Mouse (Mus musculus): Measurements from ENCODE around the gene Trim31. TPM values are rescaled to one million over a fixed set of nuclear protein-coding genes. Genes with fewer than 3 reads are reported as not detected.

Trim31 gene
- not detected for polyA plus RNA-seq (2012; fragmentation: generic; extraction: Trizol)
- long read RNA-seq, experiment 1 = 0 reads
- long read RNA-seq, experiment 2 = 0 reads

DNA sequence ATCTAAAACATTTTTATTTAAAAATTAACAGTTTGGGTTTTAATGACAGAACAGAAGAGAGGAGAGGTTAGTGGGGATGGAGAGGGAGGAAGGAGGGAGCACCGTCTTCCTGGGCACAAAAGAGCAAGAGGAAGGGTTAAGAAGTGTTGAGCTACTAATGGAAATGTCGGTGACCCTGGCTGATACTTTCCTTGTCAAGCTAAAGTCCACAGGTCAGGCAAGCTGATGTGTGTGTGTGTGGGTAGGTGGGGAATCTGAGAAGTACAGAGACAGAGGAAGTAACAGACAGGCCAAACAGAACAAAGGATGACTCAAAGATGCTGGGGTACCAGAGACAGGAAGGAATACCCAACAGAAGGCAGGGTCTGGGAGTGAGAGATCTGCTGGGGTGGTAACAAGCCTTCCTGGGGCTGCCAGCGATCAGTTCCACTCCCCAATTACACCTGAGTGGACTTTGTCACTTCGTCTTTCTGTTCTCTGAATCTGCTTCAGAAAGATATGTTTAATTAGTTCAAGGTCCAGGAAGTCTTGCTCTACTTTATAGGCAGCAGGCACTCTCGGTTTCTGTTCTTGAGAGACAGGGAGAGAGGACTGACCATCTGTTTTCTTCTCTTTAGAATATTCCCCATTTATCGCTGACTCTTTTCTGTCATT lies at the start of gene Trim31:
Trim31 (plus strand) TSS at position 567 of the 654 bp plus-strand sequence.
- Histone ChIP-seq H3ac (ENCODE audit: control insufficient read depth, insufficient read length, low read depth) (no peak within 1 kb of the TSS), H3K79me3 (ENCODE audit: low read depth) (no peaks in the 10 kb centered on the region), H3K79me2 (ENCODE audit: control insufficient read depth, insufficient read depth) (no peaks in the 10 kb centered on the region), H3K36me3 (ENCODE audit: control insufficient read depth, insufficient read depth) (no peaks in the 10 kb centered on the region), H3K4me3 (ENCODE audit: insufficient read depth, poor library complexity, severe bottlenecking) (no peak within 1 kb of the TSS), H3K27me3 (ENCODE audit: control insufficient read depth, insufficient read depth, insufficient read length) (no peaks in the 10 kb centered on the region)
- TF ChIP-seq CTCF (IDR thresholded peaks at IDR 0.05; ENCODE audit: control insufficient read depth, insufficient read depth, insufficient read length) (no peak), MYOD1 (IDR thresholded peaks at IDR 0.05; ENCODE audit: control insufficient read depth, insufficient read length, low read depth) (no peak), MAX (IDR thresholded peaks at IDR 0.05) (no peak), CEBPB (IDR thresholded peaks at IDR 0.05; ENCODE audit: low read depth) (no peak), USF1 (IDR thresholded peaks at IDR 0.05; ENCODE audit: low read depth) (no peak), FOSL1 (IDR thresholded peaks at IDR 0.05; ENCODE audit: insufficient read depth, low read length, poor library complexity, severe bottlenecking) (no peak), MYOG (IDR thresholded peaks at IDR 0.05; ENCODE audit: control insufficient read depth, extremely low read depth, insufficient read length) (no peak)

DNA sequence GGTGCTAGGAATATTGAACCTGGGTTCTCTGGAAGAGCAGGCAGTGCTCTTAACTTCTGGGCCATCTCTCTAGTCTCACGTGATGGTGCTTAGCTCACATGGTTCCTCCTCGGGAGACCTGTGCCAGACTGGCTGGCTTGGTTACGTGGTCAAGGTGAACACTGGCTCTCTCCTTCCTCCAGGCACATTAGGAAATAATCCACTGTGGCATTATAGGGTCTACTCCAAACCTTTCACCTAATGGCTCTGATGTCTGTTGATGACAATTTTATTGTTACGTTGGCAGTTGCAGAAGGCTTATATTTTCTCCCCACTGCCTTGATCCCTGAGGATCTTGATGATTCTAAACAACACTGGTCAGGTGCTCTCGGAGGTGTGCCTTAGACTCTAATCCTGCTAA lies 49.0 kb upstream of the Trim31 start:
- Histone ChIP-seq H3K79me2 (ENCODE audit: control insufficient read depth, insufficient read depth) (peaks cover 5% of the 10 kb centered on the region), H3K79me3 (ENCODE audit: low read depth) (no peaks in the 10 kb centered on the region), H3K36me3 (ENCODE audit: control insufficient read depth, insufficient read depth) (peaks cover 13% of the 10 kb centered on the region), H3K27me3 (ENCODE audit: control insufficient read depth, insufficient read depth, insufficient read length) (no peaks in the 10 kb centered on the region), H3ac (ENCODE audit: control insufficient read depth, insufficient read length, low read depth) (no peak overlapping the region), H3K4me3 (ENCODE audit: insufficient read depth, poor library complexity, severe bottlenecking) (no peak overlapping the region)
- no peak for TF ChIP-seq CTCF (IDR thresholded peaks at IDR 0.05; ENCODE audit: control insufficient read depth, insufficient read depth, insufficient read length)
- TF ChIP-seq MYOG (IDR thresholded peaks at IDR 0.05; ENCODE audit: control insufficient read depth, extremely low read depth, insufficient read length) = no peak
- TF ChIP-seq MYOD1 (IDR thresholded peaks at IDR 0.05; ENCODE audit: control insufficient read depth, insufficient read length, low read depth) = no peak
- TF ChIP-seq FOSL1 (IDR thresholded peaks at IDR 0.05; ENCODE audit: insufficient read depth, low read length, poor library complexity, severe bottlenecking) = no peak
- no peak for TF ChIP-seq MAX (IDR thresholded peaks at IDR 0.05)
- no peak for TF ChIP-seq CEBPB (IDR thresholded peaks at IDR 0.05; ENCODE audit: low read depth)

DNA sequence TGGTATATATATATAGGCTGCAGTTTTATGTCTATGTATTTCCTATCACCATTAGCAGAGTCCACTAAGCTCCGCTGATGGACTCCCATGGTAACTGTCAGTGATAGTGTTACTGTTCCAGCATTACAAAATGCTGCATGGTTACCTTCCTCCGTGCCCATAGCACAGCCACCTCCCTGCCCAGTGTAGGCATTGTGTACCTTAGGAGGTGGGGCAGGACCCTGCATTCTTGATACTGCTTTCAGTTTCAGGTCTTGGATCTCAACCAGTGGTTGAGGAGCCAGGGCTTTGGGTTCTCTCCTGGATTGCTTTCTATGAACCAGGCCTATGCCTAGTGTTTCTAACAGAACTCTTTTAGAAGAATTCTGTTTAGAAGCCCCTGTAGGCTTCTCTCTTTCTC lies 47.9 kb upstream of the Trim31 start:
- TF ChIP-seq MAX (IDR thresholded peaks at IDR 0.05) (no peak), CTCF (IDR thresholded peaks at IDR 0.05; ENCODE audit: control insufficient read depth, insufficient read depth, insufficient read length) (no peak), FOSL1 (IDR thresholded peaks at IDR 0.05; ENCODE audit: insufficient read depth, low read length, poor library complexity, severe bottlenecking) (no peak), MYOD1 (IDR thresholded peaks at IDR 0.05; ENCODE audit: control insufficient read depth, insufficient read length, low read depth) (no peak), MYOG (IDR thresholded peaks at IDR 0.05; ENCODE audit: control insufficient read depth, extremely low read depth, insufficient read length) (no peak), USF1 (IDR thresholded peaks at IDR 0.05; ENCODE audit: low read depth) (no peak), CEBPB (IDR thresholded peaks at IDR 0.05; ENCODE audit: low read depth) (no peak)
- Histone ChIP-seq H3K27me3 (ENCODE audit: control insufficient read depth, insufficient read depth, insufficient read length) (no peaks in the 10 kb centered on the region), H3K4me3 (ENCODE audit: insufficient read depth, poor library complexity, severe bottlenecking) (no peak overlapping the region), H3K36me3 (ENCODE audit: control insufficient read depth, insufficient read depth) (peaks cover 22% of the 10 kb centered on the region), H3K79me3 (ENCODE audit: low read depth) (no peaks in the 10 kb centered on the region), H3K79me2 (ENCODE audit: control insufficient read depth, insufficient read depth) (peaks cover under 1% of the 10 kb centered on the region), H3ac (ENCODE audit: control insufficient read depth, insufficient read length, low read depth) (no peak overlapping the region)

DNA sequence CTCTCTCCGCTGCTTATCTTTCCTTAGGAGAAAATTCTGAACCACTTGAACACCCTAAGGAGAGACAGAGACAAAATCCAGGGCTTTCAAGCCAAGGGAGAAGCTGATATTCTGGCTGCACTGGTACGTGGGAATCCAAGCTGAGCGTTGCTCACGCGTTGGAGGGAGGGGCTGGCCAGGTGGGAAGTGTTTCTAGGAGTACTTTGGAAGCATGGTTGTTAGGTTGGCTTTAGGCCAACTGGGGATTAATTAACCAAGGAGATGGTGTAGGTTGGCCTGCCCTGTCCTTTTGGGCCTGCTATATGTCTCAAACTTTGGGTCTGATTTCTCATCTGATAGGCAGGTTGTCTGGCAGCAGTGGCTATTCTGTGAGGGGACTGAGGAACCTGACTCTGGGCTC lies 46.7 kb upstream of the Trim31 start:
- H3K36me3 ChIP-seq (ENCODE audit: control insufficient read depth, insufficient read depth) = peaks cover 28% of the 10 kb centered on the region
- H3ac ChIP-seq (ENCODE audit: control insufficient read depth, insufficient read length, low read depth) = no peak overlapping the region
- TF ChIP-seq FOSL1 (IDR thresholded peaks at IDR 0.05; ENCODE audit: insufficient read depth, low read length, poor library complexity, severe bottlenecking) (no peak), MYOD1 (IDR thresholded peaks at IDR 0.05; ENCODE audit: control insufficient read depth, insufficient read length, low read depth) (no peak), CEBPB (IDR thresholded peaks at IDR 0.05; ENCODE audit: low read depth) (no peak)
- no peaks in the 10 kb centered on the region for H3K79me3 ChIP-seq (ENCODE audit: low read depth)
- H3K79me2 ChIP-seq (ENCODE audit: control insufficient read depth, insufficient read depth) = no peaks in the 10 kb centered on the region
- no peaks in the 10 kb centered on the region for H3K27me3 ChIP-seq (ENCODE audit: control insufficient read depth, insufficient read depth, insufficient read length)
- no peak overlapping the region for H3K4me3 ChIP-seq (ENCODE audit: insufficient read depth, poor library complexity, severe bottlenecking)

DNA sequence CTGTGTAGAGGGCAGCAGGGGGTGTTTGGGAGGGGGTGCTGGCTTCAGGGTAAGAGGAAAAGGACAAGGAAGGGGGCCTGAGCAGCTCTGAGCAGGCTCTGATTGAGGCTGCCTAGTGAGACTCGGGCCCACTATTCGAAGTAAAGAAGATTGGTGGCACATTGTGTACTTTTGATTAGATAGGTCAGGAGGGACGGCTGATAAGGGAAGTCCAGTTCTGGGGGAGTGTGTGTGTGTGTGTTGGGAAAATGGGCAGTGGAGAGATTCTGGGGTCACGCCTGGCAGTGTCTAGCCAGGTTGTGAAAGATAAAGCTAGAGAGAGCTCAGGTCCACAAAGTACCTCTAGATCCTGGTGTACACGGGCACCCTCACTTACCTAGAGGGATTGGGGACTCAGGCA lies 46.3 kb upstream of the Trim31 start:
- Histone ChIP-seq H3K79me3 (ENCODE audit: low read depth) (no peaks in the 10 kb centered on the region), H3K79me2 (ENCODE audit: control insufficient read depth, insufficient read depth) (no peaks in the 10 kb centered on the region), H3ac (ENCODE audit: control insufficient read depth, insufficient read length, low read depth) (no peak overlapping the region), H3K4me3 (ENCODE audit: insufficient read depth, poor library complexity, severe bottlenecking) (no peak overlapping the region), H3K36me3 (ENCODE audit: control insufficient read depth, insufficient read depth) (peaks cover 32% of the 10 kb centered on the region), H3K27me3 (ENCODE audit: control insufficient read depth, insufficient read depth, insufficient read length) (no peaks in the 10 kb centered on the region)
- TF ChIP-seq MYOG (IDR thresholded peaks at IDR 0.05; ENCODE audit: control insufficient read depth, extremely low read depth, insufficient read length) (no peak), CTCF (IDR thresholded peaks at IDR 0.05; ENCODE audit: control insufficient read depth, insufficient read depth, insufficient read length) (no peak), USF1 (IDR thresholded peaks at IDR 0.05; ENCODE audit: low read depth) (no peak)

DNA sequence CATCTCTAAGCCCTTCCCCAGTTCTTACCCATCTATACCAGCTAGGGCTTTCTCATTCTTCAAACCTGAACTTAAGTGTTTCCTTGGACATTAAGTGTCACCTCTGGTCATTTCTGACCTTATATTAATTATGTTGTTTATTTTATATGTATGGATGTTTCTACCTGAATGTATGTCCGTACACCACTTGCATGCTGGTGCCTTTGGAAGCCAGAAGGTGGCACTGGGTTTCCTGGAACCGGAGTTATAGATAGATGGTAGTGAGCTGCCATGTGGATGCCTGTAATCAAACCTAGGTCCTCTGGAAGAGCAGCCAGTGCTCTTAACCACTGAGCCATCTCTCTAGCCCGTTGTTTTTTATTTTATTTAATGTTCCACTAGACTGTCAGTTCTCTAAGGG lies 42.4 kb upstream of the Trim31 start:
- H3K79me3 ChIP-seq (ENCODE audit: low read depth) = no peaks in the 10 kb centered on the region
- H3K36me3 ChIP-seq (ENCODE audit: control insufficient read depth, insufficient read depth) = peaks cover 57% of the 10 kb centered on the region
- H3K4me3 ChIP-seq (ENCODE audit: insufficient read depth, poor library complexity, severe bottlenecking) = no peak overlapping the region
- no peak overlapping the region for H3ac ChIP-seq (ENCODE audit: control insufficient read depth, insufficient read length, low read depth)
- H3K27me3 ChIP-seq (ENCODE audit: control insufficient read depth, insufficient read depth, insufficient read length) = no peaks in the 10 kb centered on the region
- TF ChIP-seq MYOD1 (IDR thresholded peaks at IDR 0.05; ENCODE audit: control insufficient read depth, insufficient read length, low read depth) (no peak), CEBPB (IDR thresholded peaks at IDR 0.05; ENCODE audit: low read depth) (no peak), CTCF (IDR thresholded peaks at IDR 0.05; ENCODE audit: control insufficient read depth, insufficient read depth, insufficient read length) (no peak), USF1 (IDR thresholded peaks at IDR 0.05; ENCODE audit: low read depth) (no peak), FOSL1 (IDR thresholded peaks at IDR 0.05; ENCODE audit: insufficient read depth, low read length, poor library complexity, severe bottlenecking) (no peak), MYOG (IDR thresholded peaks at IDR 0.05; ENCODE audit: control insufficient read depth, extremely low read depth, insufficient read length) (no peak), MAX (IDR thresholded peaks at IDR 0.05) (no peak)
- H3K79me2 ChIP-seq (ENCODE audit: control insufficient read depth, insufficient read depth) = no peaks in the 10 kb centered on the region

Measured in C2C12 (cell line).